Mouse (Mus musculus) mouse trophoblast stem cell (cell line): ENCODE data around the gene Psd4.

Experiments used
- in situ Hi-C, 2 experiments: fragments of 300-500 bp; cut with MseI, MboI; formaldehyde crosslinking; loops; 2 replicates in 1 of 2; 3 replicates in 1 of 2; pipeline ENCODE4 v1.15.1; 2025

The Psd4 gene

DNA sequence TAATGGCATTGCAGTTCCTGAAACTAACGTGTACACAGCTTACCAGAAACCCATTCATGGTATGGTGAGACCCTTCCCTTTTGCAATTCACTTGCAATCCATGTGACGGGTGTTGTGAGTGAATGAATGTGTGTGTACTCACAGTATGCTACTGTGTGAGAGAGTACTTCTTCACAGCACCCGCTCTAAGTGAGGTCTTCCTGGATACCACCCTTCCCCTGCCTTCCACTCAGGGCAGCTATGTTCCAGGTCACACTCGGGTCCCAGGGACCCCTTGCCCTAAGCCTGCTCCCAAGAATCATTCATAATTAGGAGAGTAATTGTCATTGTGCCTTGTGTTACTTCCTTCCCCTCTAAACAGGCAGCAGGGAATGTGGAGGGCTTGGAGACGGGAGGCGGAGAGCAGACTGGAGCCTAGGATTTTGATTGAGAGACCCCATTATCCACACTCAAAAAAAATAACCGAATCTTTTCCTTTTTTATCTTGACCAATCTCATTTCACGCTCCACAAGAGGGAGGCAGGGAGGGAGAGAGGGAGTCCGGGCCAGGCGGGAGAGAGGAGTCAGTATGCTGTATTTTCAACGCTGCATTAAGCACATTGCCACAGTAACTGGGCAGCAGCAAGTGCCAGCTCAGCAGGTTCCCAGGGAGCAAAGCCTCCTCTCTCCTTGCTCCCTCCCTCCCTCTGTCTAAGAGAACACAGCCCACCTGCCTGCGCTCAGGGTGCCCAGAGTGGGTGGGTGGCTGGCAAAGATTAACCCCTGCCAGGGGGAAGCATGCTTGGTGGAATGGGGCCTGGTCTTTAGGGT is 60.7 kb downstream of the Psd4 start:
- in situ Hi-C loops: no loop called here

DNA sequence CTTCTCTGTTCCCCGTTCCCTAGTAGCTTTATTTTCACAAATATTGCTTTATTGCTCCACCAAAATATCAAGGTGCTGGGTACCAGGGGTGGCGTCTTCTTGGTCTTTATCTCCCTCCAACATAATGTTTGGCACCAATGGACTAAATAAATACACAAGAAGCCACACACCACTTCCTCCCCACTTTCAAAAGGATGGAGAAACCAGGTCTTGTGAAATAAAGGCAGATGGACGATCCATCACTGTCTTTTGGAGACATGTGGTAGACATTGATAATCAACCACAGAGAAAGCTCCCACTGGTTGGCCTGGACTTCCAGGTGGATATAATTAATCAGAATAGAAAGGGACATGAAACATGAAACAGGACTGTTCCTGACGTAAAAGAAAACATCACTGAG is 62.4 kb downstream of the Psd4 start:
- in situ Hi-C loops: no loop called here

DNA sequence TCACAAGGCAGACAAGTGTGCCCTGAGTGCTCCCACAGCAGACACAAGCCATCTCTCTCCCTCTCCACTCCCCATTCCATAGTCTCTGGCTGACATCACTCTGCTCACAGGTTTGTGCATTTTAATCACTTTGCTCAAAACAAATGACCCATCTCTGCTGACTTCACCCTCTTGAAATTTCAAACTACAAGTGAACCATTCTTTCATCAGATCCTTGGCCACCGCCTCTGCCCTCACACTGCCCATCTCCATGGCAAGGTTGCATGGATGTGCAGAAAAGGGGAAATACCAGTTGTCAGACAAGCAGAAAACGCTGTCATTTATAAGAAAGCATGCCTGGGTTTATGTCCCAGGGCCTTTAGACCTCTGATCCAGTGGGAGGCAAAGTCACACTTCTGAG is 67.3 kb downstream of the Psd4 start:
- in situ Hi-C loops: no loop called here

DNA sequence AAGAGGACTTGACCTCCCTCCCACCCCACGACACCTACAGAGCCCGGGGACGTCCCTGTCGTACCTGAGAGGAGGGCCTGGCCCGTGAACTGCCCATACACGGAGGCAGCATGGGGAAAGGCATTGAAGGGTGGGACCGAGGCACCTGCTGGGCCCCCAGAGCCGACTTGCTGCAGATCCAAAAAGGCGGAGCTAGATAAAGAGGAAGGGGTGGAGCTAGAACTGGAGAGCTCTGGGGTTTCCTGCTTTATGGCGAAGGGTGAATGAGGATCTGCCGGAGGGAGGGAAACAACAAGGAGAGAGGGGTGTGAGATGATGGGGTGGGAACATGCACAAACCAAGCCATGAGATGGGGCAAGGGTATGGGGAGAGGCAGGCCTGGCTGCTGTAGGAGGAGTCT is 68.3 kb downstream of the Psd4 start:
- in situ Hi-C loops: no loop called here

DNA sequence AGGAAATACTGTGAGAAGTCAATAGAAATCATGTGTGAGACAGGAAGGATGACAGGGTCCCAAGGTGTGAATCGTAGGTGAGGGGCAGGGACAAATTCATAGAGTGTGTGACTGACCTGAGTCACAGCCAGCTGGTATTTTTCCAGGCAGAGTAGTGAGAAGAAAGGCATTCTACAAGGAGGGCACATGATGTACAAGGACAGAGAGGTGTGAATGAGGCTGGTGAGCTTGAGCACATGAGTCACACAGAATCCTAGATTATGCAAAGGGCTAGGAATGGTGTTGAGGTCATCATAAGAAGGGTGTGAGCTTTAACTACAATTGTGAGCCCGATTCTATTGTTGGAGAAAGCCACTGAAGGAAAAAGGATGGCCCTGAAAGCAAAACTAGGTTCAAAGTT is 72.7 kb downstream of the Psd4 start:
- in situ Hi-C loops: no loop called here

DNA sequence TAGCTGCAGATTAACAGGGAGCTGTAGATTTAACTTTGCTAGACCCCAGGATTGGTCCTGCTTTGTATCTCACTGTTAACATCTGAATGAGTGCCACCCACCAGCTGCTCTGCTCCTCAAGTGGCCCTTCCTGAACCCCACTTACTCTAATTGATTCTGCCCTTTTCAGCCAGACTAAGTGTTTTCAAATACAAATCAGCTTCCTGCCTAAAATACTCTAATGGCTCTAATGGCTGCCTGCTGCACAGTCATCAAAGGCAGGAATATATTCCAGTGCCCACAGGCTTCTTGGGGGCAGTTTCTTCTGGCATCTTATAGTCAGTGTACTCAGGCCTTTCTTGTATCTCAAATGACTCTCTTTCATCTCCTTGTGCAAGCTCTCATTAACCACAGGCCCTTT is 74.5 kb downstream of the Psd4 start:
- in situ Hi-C loops: no loop called here

DNA sequence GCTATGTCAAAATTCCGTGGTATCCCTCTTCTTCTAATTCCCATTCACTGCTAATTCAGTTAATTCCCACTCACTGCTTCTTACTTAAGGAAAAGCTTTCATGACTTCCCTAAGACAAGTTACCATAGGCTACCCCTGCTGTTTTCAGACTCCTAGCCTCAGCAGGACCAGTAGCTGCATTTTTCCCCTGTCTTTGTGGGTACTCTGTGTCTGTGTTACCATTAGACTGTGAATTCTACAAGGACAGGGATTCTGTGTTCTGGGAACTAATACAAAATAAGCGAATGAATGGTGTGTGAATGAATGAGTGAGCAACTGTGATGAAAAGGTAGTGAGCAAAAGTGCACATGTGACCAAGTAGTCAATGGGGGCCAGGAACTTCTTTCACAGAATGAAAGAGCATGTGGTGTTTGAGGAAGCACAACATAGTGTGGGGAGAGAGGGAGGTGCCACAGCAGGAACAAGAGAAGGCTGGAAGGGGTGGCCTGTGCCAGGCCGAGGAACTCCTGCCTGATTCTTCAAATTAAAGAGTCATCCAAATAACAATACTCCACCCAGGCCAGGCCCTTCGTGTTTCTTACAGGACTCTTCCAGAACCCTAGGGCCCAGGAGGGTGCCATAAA is 75.0 kb downstream of the Psd4 start:
- in situ Hi-C loops: no loop called here

DNA sequence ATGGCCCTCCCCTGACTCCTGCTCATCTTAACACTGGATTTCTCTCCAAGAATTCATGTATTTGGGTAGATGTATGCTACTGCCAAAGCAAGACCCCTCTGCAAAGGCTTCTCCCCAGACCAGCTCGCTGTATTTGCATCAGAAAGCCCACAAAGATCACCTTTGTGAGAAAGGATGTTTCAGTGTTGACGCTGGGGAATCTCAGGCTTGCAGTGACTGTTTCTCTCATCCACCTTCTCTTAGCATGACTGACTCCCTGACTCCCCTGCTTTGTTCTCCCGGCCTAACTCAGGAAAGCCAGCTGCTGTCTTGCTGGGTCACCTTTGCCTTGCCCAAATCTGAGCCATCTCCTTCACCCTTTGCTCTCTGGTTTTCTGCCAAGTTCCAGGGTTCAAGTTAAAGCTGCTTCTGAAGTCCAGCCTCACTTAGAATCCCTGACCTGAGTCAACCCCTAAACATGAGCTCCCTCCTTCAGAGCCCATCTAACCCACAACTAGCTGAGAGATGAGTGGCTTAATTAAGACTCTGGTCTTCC is 75.9 kb downstream of the Psd4 start:
- in situ Hi-C loops: no loop called here

DNA sequence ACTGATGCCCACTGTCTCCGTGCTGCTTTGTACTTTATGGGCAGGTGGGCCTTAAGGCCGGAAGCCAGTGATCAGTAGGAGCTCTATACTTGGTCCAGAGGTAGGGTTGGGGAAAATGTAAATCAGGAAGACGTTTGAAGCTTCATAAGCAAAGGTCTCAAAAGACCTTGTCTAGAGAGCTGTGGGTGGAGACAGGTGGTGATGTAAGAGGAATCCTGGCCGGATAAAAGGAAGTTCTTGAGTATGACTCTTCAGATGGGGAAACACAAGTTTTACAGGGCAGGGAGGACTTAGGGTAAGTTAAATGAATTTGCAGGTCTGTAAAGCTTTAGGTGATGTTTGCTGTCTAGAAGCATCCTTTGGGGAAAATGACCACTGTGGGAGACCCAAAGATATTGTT is 81.7 kb downstream of the Psd4 start:
- in situ Hi-C loops: no loop called here

DNA sequence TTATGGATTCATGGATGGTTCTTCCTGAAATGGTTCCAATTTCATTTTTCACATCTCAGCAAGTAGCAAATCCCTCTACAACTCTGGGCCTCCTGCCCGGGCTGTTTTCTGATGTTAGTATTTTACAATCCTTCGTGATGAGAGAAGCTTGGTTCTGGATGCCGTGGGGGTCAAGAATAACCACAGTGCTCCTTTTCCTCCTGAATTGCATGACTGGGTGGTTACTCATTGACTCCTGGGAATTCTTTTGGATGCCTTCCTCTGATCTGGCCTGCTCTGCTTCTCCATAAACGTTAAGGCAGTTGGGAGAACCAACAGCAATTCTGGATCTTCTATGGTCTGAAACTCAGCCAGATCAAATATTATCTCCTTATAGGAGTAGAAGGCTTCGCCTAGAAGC is 85.8 kb downstream of the Psd4 start:
- in situ Hi-C loops: no loop called here

DNA sequence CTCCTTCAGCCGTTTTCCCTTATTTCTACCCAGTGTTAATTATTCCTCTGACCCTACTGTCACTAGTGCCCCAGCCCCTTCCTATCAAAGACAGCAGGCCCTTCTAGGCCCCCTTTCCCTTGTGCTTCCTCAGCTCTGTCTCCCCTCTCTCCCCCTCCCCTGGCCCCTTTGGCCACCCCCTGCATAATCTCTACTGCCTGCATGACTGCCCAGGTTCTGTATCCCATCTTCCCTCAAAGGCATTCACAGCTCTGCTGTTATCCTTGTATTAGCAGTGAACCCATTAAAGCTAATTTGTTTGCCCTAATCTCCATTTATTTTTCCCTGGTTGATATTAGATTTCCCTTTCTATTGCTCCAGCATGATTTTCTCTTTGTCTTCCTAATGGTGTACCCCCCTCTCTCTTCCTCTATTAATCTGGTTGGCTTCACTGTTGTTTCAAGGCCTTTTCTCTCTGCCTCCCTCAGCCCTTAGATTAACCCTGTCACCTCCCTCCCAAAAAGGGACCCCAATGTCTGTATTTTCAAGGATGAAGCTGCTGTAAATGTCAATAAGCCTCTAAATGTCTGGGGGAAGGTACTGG is 87.1 kb downstream of the Psd4 start:
- in situ Hi-C loops: no loop called here

DNA sequence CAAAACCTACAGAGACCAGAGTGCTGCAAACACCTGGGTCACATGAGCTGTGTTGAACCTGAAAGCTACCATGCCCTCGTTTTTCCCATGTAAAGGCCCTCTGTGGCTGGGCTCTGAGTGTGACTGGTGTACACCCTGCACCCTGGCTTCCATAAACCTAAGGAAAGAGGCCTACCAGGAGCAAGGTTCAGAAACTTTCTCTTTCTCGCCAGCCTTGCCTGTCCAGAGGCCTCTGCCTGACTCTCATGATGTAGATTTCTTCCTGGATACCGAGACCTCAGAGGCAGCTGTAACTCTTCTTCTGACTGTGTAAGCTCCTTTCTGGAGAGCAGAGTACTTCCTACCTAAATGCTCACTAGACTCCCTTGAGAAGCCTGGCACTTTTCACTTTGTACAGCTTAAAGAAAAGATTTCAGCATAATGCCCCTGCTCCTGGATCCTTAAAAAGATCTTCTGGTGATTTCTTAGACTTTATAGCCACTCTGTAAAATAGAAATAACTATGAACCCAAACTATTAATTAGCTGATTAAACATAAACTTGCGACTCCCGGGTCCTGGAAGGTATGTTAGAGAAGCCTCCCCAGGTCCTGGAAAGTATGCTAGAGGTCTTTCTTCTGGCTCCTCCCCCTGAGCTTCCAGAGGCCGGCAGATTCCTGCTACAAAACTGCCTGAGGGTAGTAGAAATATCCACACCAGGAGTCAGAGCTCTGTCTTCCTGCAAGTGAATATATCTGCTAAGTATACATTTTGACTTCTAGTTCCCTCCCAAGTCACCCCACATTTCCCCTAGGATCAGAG is 87.9 kb downstream of the Psd4 start:
- in situ Hi-C loops: no loop called here

DNA sequence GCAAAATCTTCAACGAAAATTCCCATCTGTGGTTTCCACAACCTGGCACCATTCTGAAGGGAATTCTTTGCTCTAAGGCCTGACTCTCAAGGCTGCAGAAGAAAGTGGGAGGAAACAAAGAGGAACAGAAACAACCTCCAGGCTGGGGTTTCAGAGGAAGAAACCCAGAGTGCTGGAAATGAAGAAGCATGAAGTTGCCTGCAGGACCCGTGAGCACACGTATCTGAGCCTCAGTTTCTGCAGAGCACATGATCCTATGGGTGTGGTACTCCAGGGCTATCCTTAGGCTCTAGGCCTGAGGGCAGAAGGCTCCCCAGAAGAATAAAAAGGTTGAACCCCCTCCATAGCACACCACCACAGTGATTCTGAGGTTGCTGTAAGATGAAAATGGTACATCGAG is 89.5 kb downstream of the Psd4 start:
- in situ Hi-C loops: no loop called here

DNA sequence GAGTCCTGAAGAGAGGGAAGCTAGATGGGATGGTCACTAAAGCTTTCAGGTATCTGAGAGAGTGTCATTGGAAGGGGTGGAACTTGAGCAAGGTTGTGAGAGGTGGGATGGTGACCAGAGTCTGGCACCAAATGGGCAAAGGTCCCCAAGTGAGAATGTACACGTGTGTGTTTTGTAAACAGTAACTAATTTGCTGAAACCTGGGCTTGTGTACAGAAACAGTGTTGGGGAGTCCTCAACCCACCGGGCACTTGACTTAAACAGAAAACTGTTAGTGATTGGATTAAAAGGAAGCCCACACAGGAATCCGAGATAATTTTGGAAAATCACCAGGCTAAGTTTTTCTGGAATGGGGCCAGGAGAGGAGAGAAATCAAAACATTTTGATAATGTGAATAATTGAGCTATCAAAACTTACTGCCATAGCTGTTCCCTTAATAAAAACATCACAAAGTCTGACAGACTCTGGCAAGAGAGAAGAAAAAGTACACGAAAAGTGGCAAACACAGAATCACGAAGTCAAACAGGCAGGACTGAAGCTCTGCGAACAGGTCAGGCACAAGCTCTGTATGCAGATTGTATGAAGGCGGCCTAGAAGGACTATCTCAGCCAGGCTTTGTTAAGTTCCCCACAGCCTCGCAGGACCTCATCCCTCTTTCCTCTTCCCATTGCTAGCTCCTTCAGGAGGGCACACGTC is 92.9 kb downstream of the Psd4 start:
- in situ Hi-C loops: no loop called here

DNA sequence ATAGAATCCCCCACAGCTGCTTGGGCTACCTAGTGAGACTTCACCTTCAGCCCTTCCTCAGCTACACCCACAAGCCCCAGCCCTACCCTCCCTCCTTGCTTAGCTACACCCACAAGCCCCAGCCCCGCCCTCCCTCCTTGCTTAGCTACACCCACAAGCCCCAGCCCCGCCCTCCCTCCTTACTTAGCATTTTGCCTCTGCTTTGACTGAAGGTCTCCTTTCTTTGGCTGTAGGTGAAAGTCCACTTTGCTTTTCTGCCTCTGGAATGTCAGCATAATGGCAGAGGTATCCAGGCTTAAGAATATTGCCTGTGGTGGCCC is 93.4 kb downstream of the Psd4 start:
- in situ Hi-C loops: no loop called here
